Mouse (Mus musculus) heart, adult 2 months (tissue): ENCODE measurements around the gene Sytl1. TPM values are rescaled to one million over a fixed set of nuclear protein-coding genes. Genes with fewer than 3 reads are reported as not detected.

ENCODE experiments used
- DNase-seq, 2 experiments: peaks; one replicate each; pipeline ENCODE4 v3.0.0; 2021
- H3K27ac ChIP-seq: fragments of 200-600 bp; 2 replicates; pipeline ENCODE4 v1.8.1; 2022
- H3K27me3 ChIP-seq: fragments of 200-500 bp; 2 replicates; pipeline ENCODE4 v1.6.1; 2012; ENCODE audit warnings: mild to moderate bottlenecking, low read length, inconsistent platforms, mixed read lengths; ENCODE audit not compliant: control insufficient read depth, insufficient read depth
- H3K36me3 ChIP-seq: fragments of 200-500 bp; 2 replicates; pipeline ENCODE4 v1.6.1; 2012; ENCODE audit warnings: low read length, inconsistent platforms; ENCODE audit not compliant: control insufficient read depth, insufficient read depth
- H3K4me1 ChIP-seq: fragments of 200-500 bp; 2 replicates; pipeline ENCODE4 v1.6.1; 2011; ENCODE audit warnings: low read length; ENCODE audit not compliant: control insufficient read depth, insufficient read depth
- H3K4me3 ChIP-seq: fragments of 200-600 bp; 2 replicates; pipeline ENCODE4 v1.8.1; 2022
- H3K79me2 ChIP-seq: fragments of 200-500 bp; replicated peaks from 2 replicates; pipeline ENCODE4 v1.6.1; 2012; ENCODE audit warnings: mild to moderate bottlenecking, inconsistent platforms, low read length, moderate library complexity, mixed read lengths; ENCODE audit not compliant: control insufficient read depth, insufficient read depth
- H3K9ac ChIP-seq: fragments of 200-500 bp; 2 replicates; pipeline ENCODE4 v1.6.1; 2012; ENCODE audit warnings: low read depth, mild to moderate bottlenecking, control low read depth, inconsistent platforms, low read length, mixed read lengths
- CTCF ChIP-seq: fragments of 200-600 bp; IDR thresholded peaks from 2 replicates; pipeline ENCODE4 v1.8.1; 2022; ENCODE audit warnings: antibody characterized with exemption, mild to moderate bottlenecking, moderate library complexity
- EP300 ChIP-seq: fragments of 200-500 bp; IDR thresholded peaks from 2 replicates; pipeline ENCODE4 v1.6.1; 2011; ENCODE audit warnings: low read depth, low read length, control low read depth; ENCODE audit not compliant: insufficient read depth
- POLR2A ChIP-seq: fragments of 200-500 bp; IDR thresholded peaks from 2 replicates; pipeline ENCODE4 v1.6.1; 2011; ENCODE audit warnings: mild to moderate bottlenecking, low read depth, low read length, control low read depth; ENCODE audit not compliant: insufficient read depth
- WGBS: fragments of 180-500 bp; shearing (Covaris S2); methylation state at CpG from one replicate; pipeline ENCODE4 v1.1.7; 2018; 5-methylcytosine and 5-hydroxymethylcytosine counted together
- intact Hi-C: fragments of 180-260 bp; cut with DNase I; formaldehyde crosslinking; loops from one replicate; pipeline ENCODE4 v1.15.1; 2025
- long read RNA-seq: library from polyadenylated mRNA; stranded (forward); transcript quantifications from one replicate; pipeline ENCODE4 v2.0.0, GENCODE M21; 2021
- polyA plus RNA-seq: library from polyadenylated mRNA; depleted of rRNA; stranded (reverse); fragments of >200 nt; gene quantifications from 2 replicates; pipeline ENCODE4 v1.2.3, GENCODE M21; 2012; rRNA removed
- total RNA-seq, 2 experiments: library from RNA; stranded (reverse); gene quantifications; 2 replicates each; pipeline ENCODE4 v1.2.3; 2021

Gene Sytl1
- total RNA-seq = under 1 TPM; 0.29 to 0.61 TPM
- polyA plus RNA-seq = 0.53 and 0.80 TPM in 2 replicates
- long read RNA-seq = 0 reads

DNA sequence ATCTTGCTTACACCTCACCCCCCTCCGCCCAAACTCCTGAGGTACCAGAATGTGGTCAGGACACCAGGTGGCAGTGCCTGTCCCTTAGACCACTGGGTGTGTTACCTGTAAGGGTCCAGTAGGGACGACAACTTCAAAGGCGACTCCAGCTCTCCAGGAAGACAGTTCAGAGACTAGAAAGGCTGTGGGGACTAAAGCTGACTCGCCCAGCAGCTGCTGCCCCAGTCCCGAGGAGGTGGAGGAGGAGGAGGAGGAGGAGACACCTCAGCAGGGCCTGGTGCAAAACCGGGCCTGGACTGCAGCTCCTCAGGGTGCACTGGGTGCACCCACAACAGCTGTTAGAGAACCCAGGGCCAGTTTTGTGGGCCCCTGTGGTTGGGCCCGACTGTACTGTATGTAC is at the start of gene Sytl1:
TSS of gene Sytl1 (minus strand) at position 232 of the 400 bp plus-strand sequence.
- intact Hi-C loops = no loop called here
- TF ChIP-seq EP300 = no peak
- TF ChIP-seq CTCF = no peak
- no peak for TF ChIP-seq POLR2A
- no peak within 1 kb of the TSS for H3K9ac ChIP-seq
- no peaks in the 10 kb centered on the region for H3K36me3 ChIP-seq
- no peaks in the 10 kb centered on the region for H3K27me3 ChIP-seq
- peaks cover 3% of the 10 kb centered on the region for H3K4me1 ChIP-seq
- WGBS = 47% methylated on average over 7 of the region's 7 CpGs
- H3K27ac ChIP-seq = no peak within 1 kb of the TSS
- no peak for DNase-seq
- no peaks in the 10 kb centered on the region for H3K79me2 ChIP-seq
- H3K4me3 ChIP-seq = no peak within 1 kb of the TSS

DNA sequence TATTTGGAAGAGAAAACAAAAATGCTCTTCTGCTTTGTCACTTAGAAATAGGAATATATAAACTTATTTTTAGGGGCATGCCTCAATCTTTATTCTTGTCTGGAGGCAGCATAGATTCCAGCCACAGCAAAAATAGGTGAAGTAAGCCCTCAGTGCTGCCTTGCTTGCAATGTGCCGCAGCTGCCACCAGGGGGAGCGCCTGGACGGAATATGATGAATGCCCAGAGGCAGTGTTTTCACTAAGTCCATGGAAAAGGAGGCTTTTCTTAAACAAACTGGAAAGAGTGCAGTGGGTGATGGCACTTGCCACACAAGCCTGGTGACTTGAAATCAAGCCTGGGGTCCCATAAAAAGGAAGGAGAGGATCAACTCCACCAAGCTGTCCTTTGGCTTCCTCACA is 47.0 kb upstream of the Sytl1 start:
- Histone ChIP-seq H3K4me3 (no peak overlapping the region), H3K4me1 (no peaks in the 10 kb centered on the region), H3K27ac (no peak overlapping the region), H3K36me3 (peaks cover 2% of the 10 kb centered on the region; the same call in 1 of the 2 replicates), H3K79me2 (no peaks in the 10 kb centered on the region), H3K27me3 (no peaks in the 10 kb centered on the region), H3K9ac (no peak overlapping the region)
- 1% methylated on average over 3 of the region's 3 CpGs for WGBS
- intact Hi-C loops = loop anchor here (1.0 to 2.0 kb wide), 3 partner anchors 34 to 139 kb away; no protein-coding TSS in a partner anchor
- TF ChIP-seq EP300 (peak; percentile 90), POLR2A (no peak), CTCF (no peak)
- DNase-seq = peak; percentile 76 to 91

DNA sequence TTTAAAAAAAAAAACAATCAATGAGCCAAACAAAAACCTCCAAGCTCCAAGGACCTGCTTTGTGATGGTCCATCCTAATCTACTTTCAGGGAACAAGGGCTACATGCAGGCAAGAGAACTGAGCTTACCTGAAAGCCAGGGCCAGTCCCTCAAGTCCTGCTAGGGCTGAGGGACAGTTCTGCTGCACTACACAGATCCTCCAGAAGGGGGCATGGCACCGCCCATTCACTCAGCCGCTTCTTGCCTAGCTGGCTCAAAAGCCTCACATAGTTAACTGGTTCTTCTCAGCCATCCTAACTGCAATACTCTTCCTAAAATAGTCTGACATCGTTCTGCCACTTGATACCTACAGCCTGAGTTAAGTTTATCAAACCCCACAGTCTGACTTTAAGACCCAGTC is 44.4 kb upstream of the Sytl1 start:
- H3K4me3 ChIP-seq = no peak overlapping the region
- intact Hi-C loops = no loop called here
- no peaks in the 10 kb centered on the region for H3K79me2 ChIP-seq
- peak; percentile 51 to 66 for DNase-seq
- no peak overlapping the region for H3K27ac ChIP-seq
- H3K36me3 ChIP-seq = no peaks in the 10 kb centered on the region
- 36% methylated on average over 3 of the region's 3 CpGs for WGBS
- TF ChIP-seq EP300 (no peak), CTCF (peak; percentile 96)
- no peaks in the 10 kb centered on the region for H3K27me3 ChIP-seq
- no peak overlapping the region for H3K9ac ChIP-seq
- no peaks in the 10 kb centered on the region for H3K4me1 ChIP-seq

DNA sequence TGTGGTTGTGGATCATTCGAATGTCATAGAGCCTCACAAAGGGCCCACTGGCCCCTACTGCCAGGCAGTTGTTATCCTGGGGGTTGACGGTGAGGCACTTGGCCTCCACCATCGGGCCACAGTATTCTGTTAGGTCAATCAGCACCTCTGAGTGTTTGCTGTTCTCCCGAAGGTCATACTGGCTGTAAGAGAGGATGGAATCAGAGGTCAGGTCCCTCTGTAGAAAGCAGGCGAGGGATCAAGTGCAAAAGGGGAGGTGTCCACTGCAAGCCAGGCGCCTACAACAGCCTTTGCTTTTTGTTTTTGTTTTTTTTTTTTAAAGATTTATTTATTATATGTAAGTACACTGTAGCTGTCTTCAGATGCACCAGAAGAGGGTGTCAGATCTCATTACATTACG is 42.9 kb upstream of the Sytl1 start:
- intact Hi-C loops = no loop called here
- no peak for TF ChIP-seq EP300
- TF ChIP-seq POLR2A = no peak
- no peak for TF ChIP-seq CTCF
- H3K27ac ChIP-seq = no peak overlapping the region
- H3K79me2 ChIP-seq = no peaks in the 10 kb centered on the region
- H3K9ac ChIP-seq = no peak overlapping the region
- 87% methylated on average over 7 of the region's 7 CpGs for WGBS
- H3K4me1 ChIP-seq = no peaks in the 10 kb centered on the region
- no peak for DNase-seq
- H3K36me3 ChIP-seq = no peaks in the 10 kb centered on the region
- H3K4me3 ChIP-seq = no peak overlapping the region
- H3K27me3 ChIP-seq = no peaks in the 10 kb centered on the region

DNA sequence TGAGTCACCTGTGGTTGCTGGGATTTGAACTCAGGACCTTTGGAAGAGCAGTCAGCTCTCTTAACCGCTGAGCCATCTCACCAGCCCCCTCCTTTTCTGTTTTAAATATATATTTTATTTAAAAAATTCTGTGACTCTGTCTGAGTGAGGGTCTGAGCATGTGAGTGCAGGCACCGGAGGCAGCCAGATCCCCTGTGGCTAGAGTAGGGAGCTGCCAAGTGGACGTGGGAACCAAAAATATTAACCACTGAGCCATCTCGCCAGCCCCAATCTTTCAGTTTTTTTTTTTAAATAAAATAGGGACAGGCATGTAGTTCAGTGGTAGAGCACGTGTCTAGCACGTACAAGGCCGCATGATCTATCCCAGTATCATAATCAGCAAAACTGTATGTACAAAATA is 41.9 kb upstream of the Sytl1 start:
- Histone ChIP-seq H3K36me3 (no peaks in the 10 kb centered on the region), H3K79me2 (no peaks in the 10 kb centered on the region)

DNA sequence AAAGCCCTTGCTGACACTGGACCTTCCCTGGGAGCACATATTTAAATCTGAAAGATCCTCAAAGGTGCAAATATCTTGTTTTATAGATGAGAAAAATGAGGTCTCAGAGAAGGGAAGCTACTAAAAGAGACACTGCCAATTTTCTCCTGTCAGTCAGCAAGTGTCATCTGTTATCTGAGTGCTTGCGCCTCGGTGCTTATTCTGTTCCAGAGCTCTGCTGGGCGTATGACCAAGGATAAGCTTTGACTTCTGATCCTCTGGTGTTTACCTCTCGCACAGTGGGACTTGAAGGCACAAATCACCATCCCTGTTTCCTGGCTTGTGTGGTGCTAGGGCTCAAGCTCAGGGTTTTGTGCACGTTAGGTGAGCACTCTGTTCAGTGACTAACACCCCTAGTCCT is 39.8 kb upstream of the Sytl1 start:
- intact Hi-C loops = loop anchor here (2.0 kb wide), 1 partner anchor 354 kb away; no protein-coding TSS in a partner anchor
- 63% methylated on average over 5 of the region's 5 CpGs for WGBS
- no peaks in the 10 kb centered on the region for H3K27me3 ChIP-seq
- H3K4me3 ChIP-seq = no peak overlapping the region
- no peaks in the 10 kb centered on the region for H3K4me1 ChIP-seq
- no peak overlapping the region for H3K9ac ChIP-seq
- no peak overlapping the region for H3K27ac ChIP-seq
- no peaks in the 10 kb centered on the region for H3K36me3 ChIP-seq
- DNase-seq = no peak
- H3K79me2 ChIP-seq = no peaks in the 10 kb centered on the region
- TF ChIP-seq EP300 (no peak), CTCF (no peak), POLR2A (no peak)

More for the DNA sequence above, 41.9 kb upstream of the Sytl1 start:
- DNase-seq = no peak
- Histone ChIP-seq H3K4me1 (no peaks in the 10 kb centered on the region), H3K9ac (no peak overlapping the region), H3K27me3 (no peaks in the 10 kb centered on the region), H3K27ac (no peak overlapping the region), H3K4me3 (no peak overlapping the region)
- TF ChIP-seq CTCF = no peak
- intact Hi-C loops = no loop called here
- 90% methylated on average over 7 of the region's 7 CpGs for WGBS
